Mouse (Mus musculus): ENCODE measurements at regions not wholly inside any gene's neighbourhood (a gene's known extent, or its start where the extent isn't known, plus 50 kb on each side); places are given as distances from the start of the nearest gene placed in this dataset.

GRCm38 (mm10) chr15:42962747-42963338 lies 2828.7 kb downstream of the 9330182O14Rik start:
- Histone ChIP-seq H3K4me3 (replicated peaks; ENCODE audit: extremely low read depth, low read depth, low read length) (no peak overlapping the region), H3K4me1 (ENCODE audit: control insufficient read depth, insufficient read depth, low read length) (no peaks in the 10 kb centered on the region)
- WGBS = 19% methylated on average over 11 of the region's 11 CpGs
- peak; percentile 17 for DNase-seq
- TF ChIP-seq CTCF (IDR thresholded peaks at IDR 0.05; ENCODE audit: insufficient read depth, low read length) (peak; percentile 58), POLR2A (IDR thresholded peaks at IDR 0.05; ENCODE audit: borderline replicate concordance, extremely low read depth, low read depth, low read length) (no peak)

- 61% methylated on average over 3 of the region's 3 CpGs for WGBS
- DNase-seq = no peak
- TF ChIP-seq POLR2A (IDR thresholded peaks at IDR 0.05; ENCODE audit: borderline replicate concordance, extremely low read depth, low read depth, low read length) (no peak), CTCF (IDR thresholded peaks at IDR 0.05; ENCODE audit: insufficient read depth, low read length) (no peak)
- Histone ChIP-seq H3K4me1 (ENCODE audit: control insufficient read depth, insufficient read depth, low read length) (no peaks in the 10 kb centered on the region), H3K4me3 (replicated peaks; ENCODE audit: extremely low read depth, low read depth, low read length) (no peak overlapping the region)
Measured at GRCm38 (mm10) chr15:42965314-42965713, 2831.1 kb downstream of the 9330182O14Rik start.
